Mouse (Mus musculus): Measurements from ENCODE around the gene Gm45140. TPM values are rescaled to one million over a fixed set of nuclear protein-coding genes. Genes with fewer than 3 reads are reported as not detected.

The Gm45140 gene
- polyA plus RNA-seq, 2 experiments = 2.7 to 9.1 TPM

DNA sequence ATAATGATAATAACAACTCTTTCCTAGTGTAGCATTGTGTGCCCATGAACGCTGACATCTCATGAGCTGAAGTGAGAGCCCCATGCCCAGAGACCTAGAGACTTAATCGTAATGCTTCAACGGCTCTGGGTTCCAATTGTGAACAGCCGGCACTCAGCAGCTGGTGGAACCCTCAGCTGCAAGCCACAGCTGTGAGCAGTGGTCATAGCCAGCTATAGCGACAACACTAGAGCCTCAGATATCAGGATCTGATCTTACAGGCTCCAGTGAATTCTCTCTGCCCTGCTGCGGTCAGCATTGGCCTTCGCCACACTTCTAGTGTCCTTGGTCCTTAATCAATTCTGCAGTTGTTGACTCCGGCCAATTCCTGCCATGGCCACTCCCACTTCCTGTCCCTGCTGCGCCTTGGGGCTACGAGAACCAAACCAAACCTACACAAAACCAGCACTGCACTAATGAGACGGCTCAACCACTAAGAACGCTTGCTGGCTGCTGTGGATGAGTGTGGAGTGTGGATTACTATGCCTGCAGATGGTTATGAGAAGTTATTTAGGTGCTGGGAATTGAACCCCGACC lies 40.6 kb upstream of the Gm45140 start:
- Histone ChIP-seq H3K36me3 (ENCODE audit: control insufficient read depth, insufficient read depth, low read length) (no peaks in the 10 kb centered on the region), H3K27ac (replicated peaks; ENCODE audit: low read depth, low read length) (no peak overlapping the region), H3K4me2 (replicated peaks; ENCODE audit: low read depth, low read length, severe bottlenecking) (no peak overlapping the region), H3K27me3 (ENCODE audit: control insufficient read depth, insufficient read depth, low read length) (no peaks in the 10 kb centered on the region), H3K9me3 (ENCODE audit: control insufficient read depth, low read length) (no peaks in the 10 kb centered on the region), H3K4me1 (ENCODE audit: control insufficient read depth, insufficient read depth, low read length) (no peaks in the 10 kb centered on the region), H3K4me3 (replicated peaks; ENCODE audit: low read length) (no peak overlapping the region), H3K9ac (ENCODE audit: low read depth, low read length, severe bottlenecking) (no peak overlapping the region)
- ATAC-seq (ENCODE audit: low FRiP score, low read depth) (no peak), DNase-seq (ENCODE audit: low spot score) (no peak)
- WGBS = 66% methylated on average over 13 of the region's 13 CpGs
- TF ChIP-seq POLR2A (IDR thresholded peaks at IDR 0.05; ENCODE audit: borderline replicate concordance, extremely low read depth, insufficient read depth, insufficient read length) = no peak

DNA sequence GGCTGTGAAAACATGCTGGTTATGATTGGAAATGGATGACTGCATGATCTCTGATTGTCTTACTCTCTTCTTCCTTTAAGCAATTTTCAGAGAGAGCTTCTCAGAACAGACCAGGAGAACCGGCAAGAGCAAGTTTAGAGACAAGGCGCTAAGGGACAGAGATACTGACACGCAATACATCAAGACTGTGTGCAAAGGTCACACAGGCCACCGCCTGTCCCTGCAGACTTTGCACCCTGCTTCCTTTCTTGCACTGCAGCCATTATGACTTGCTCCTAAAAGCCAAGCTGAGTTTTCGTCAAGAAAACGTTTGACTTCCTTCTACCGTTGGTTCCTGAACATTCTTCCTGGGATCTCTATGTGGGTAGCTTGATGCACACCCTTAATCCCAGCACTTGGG lies 40.0 kb upstream of the Gm45140 start:
- WGBS = 87% methylated on average over 7 of the region's 7 CpGs
- Histone ChIP-seq H3K27ac (replicated peaks; ENCODE audit: low read depth, low read length) (no peak overlapping the region), H3K4me3 (replicated peaks; ENCODE audit: low read length) (no peak overlapping the region)

DNA sequence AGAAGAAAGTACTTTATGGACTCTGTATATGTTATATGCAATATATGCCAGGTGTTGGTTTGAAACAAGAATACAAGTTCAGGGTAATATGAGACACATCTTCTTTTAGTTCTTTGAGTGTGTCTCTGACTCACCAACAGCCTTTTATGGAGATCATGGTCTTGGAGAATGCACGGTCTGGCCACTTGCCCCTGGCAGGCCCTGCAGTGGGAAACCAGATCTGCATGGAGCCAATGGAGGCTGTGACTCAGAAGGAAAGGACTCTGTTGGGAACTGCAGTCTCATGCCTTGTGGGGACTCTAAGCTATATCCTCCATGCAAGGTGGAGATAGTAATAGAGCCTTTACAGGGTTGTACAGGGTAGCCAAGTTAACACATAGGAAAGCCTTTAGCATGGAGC lies 39.5 kb upstream of the Gm45140 start:
- H3K4me1 ChIP-seq (ENCODE audit: control insufficient read depth, insufficient read depth, low read length) = no peaks in the 10 kb centered on the region

More for the DNA sequence above, 40.0 kb upstream of the Gm45140 start:
- DNase-seq (ENCODE audit: low spot score) = no peak
- no peaks in the 10 kb centered on the region for H3K27me3 ChIP-seq (ENCODE audit: control insufficient read depth, insufficient read depth, low read length)
- no peak overlapping the region for H3K4me2 ChIP-seq (replicated peaks; ENCODE audit: low read depth, low read length, severe bottlenecking)
- no peak for TF ChIP-seq POLR2A (IDR thresholded peaks at IDR 0.05; ENCODE audit: borderline replicate concordance, extremely low read depth, insufficient read depth, insufficient read length)
- no peaks in the 10 kb centered on the region for H3K36me3 ChIP-seq (ENCODE audit: control insufficient read depth, insufficient read depth, low read length)
- ATAC-seq (ENCODE audit: low FRiP score, low read depth) = no peak
- no peak overlapping the region for H3K9ac ChIP-seq (ENCODE audit: low read depth, low read length, severe bottlenecking)
- no peaks in the 10 kb centered on the region for H3K4me1 ChIP-seq (ENCODE audit: control insufficient read depth, insufficient read depth, low read length)
- no peaks in the 10 kb centered on the region for H3K9me3 ChIP-seq (ENCODE audit: control insufficient read depth, low read length)

DNA sequence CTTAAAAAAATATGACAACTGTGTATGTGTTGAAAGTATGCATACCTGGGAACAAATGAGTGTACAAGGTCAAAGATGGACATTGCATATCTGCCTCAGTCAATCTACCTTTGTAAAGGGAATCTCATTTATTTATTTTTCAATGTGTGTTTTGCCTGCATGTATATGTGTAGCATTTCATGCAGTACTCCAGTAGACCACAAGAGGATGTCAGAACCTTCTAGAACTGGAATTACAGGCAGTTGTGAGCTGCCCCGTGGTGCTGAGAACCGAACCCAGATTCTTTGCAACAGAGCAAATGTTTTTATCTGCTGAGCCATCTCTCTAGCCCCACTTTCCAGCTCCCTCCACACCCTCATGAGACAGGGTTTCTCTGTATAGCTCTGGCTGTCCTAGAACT lies 38.4 kb upstream of the Gm45140 start:
- no peak for TF ChIP-seq POLR2A (IDR thresholded peaks at IDR 0.05; ENCODE audit: borderline replicate concordance, extremely low read depth, insufficient read depth, insufficient read length)
- Histone ChIP-seq H3K9me3 (ENCODE audit: control insufficient read depth, low read length) (no peaks in the 10 kb centered on the region), H3K4me2 (replicated peaks; ENCODE audit: low read depth, low read length, severe bottlenecking) (no peak overlapping the region), H3K9ac (ENCODE audit: low read depth, low read length, severe bottlenecking) (no peak overlapping the region), H3K27me3 (ENCODE audit: control insufficient read depth, insufficient read depth, low read length) (no peaks in the 10 kb centered on the region), H3K36me3 (ENCODE audit: control insufficient read depth, insufficient read depth, low read length) (no peaks in the 10 kb centered on the region), H3K4me3 (replicated peaks; ENCODE audit: low read length) (no peak overlapping the region), H3K27ac (replicated peaks; ENCODE audit: low read depth, low read length) (no peak overlapping the region), H3K4me1 (ENCODE audit: control insufficient read depth, insufficient read depth, low read length) (no peaks in the 10 kb centered on the region)
- WGBS = 87% methylated on average over 2 of the region's 2 CpGs
- DNase-seq (ENCODE audit: low spot score) (no peak), ATAC-seq (ENCODE audit: low FRiP score, low read depth) (no peak)

More for the DNA sequence above, 39.5 kb upstream of the Gm45140 start:
- TF ChIP-seq POLR2A (IDR thresholded peaks at IDR 0.05; ENCODE audit: borderline replicate concordance, extremely low read depth, insufficient read depth, insufficient read length) = no peak
- DNase-seq (ENCODE audit: low spot score) = no peak
- H3K27ac ChIP-seq (replicated peaks; ENCODE audit: low read depth, low read length) = no peak overlapping the region
- no peak overlapping the region for H3K4me2 ChIP-seq (replicated peaks; ENCODE audit: low read depth, low read length, severe bottlenecking)
- no peak overlapping the region for H3K4me3 ChIP-seq (replicated peaks; ENCODE audit: low read length)
- ATAC-seq (ENCODE audit: low FRiP score, low read depth) = no peak
- 67% methylated on average over 1 of the region's 1 CpGs for WGBS
- no peaks in the 10 kb centered on the region for H3K36me3 ChIP-seq (ENCODE audit: control insufficient read depth, insufficient read depth, low read length)
- H3K9me3 ChIP-seq (ENCODE audit: control insufficient read depth, low read length) = no peaks in the 10 kb centered on the region
- H3K27me3 ChIP-seq (ENCODE audit: control insufficient read depth, insufficient read depth, low read length) = no peaks in the 10 kb centered on the region
- no peak overlapping the region for H3K9ac ChIP-seq (ENCODE audit: low read depth, low read length, severe bottlenecking)

DNA sequence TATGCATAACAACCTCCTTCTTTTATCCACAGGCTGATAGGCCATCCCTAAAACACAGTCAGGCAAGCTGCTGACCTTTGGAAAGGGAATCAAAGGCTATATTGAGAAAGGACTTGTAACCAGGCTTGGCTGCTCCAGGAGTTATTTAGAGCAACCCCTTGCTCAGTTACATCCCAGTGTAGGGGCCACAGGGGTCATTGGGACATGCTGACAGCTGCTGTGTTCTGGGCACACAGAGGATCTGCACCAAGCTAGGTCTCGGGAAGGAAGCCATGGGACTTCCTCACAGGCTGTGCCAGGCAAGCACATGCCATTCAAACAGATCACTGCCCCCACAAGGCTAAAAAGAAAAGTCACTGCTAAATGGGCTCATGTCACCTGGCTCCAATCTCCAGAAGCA lies 37.5 kb upstream of the Gm45140 start:
- ATAC-seq (ENCODE audit: low FRiP score, low read depth) = no peak
- Histone ChIP-seq H3K4me1 (ENCODE audit: control insufficient read depth, insufficient read depth, low read length) (no peaks in the 10 kb centered on the region), H3K4me2 (replicated peaks; ENCODE audit: low read depth, low read length, severe bottlenecking) (no peak overlapping the region), H3K9ac (ENCODE audit: low read depth, low read length, severe bottlenecking) (no peak overlapping the region), H3K36me3 (ENCODE audit: control insufficient read depth, insufficient read depth, low read length) (no peaks in the 10 kb centered on the region), H3K27ac (replicated peaks; ENCODE audit: low read depth, low read length) (no peak overlapping the region), H3K27me3 (ENCODE audit: control insufficient read depth, insufficient read depth, low read length) (no peaks in the 10 kb centered on the region), H3K4me3 (replicated peaks; ENCODE audit: low read length) (no peak overlapping the region), H3K9me3 (ENCODE audit: control insufficient read depth, low read length) (no peaks in the 10 kb centered on the region)
- 52% methylated on average over 1 of the region's 1 CpGs for WGBS
- no peak for TF ChIP-seq POLR2A (IDR thresholded peaks at IDR 0.05; ENCODE audit: borderline replicate concordance, extremely low read depth, insufficient read depth, insufficient read length)
- DNase-seq (ENCODE audit: low spot score) = no peak

DNA sequence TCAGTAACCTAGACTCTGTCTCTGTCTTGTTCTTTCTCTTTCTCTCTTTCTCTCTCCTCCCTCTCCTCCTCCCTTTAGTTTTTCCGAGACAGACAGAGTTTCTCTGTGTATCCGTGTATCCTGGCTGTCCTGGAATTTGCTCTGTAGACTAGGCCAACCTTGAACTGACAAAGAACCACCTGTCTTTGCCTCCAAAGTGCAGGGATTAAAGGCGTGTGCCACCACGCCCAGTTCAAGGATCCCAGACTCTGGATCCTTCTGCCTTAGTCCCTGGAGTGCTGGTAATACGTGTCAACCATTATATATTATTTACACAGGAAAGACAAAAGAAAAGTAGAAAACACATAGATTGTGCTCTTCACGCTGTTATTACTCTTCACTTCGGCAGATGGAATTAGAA lies 35.6 kb upstream of the Gm45140 start:
- Histone ChIP-seq H3K4me1 (ENCODE audit: control insufficient read depth, insufficient read depth, low read length) (no peaks in the 10 kb centered on the region), H3K9me3 (ENCODE audit: control insufficient read depth, low read length) (no peaks in the 10 kb centered on the region), H3K9ac (ENCODE audit: low read depth, low read length, severe bottlenecking) (no peak overlapping the region), H3K27ac (replicated peaks; ENCODE audit: low read depth, low read length) (no peak overlapping the region), H3K4me2 (replicated peaks; ENCODE audit: low read depth, low read length, severe bottlenecking) (no peak overlapping the region), H3K36me3 (ENCODE audit: control insufficient read depth, insufficient read depth, low read length) (no peaks in the 10 kb centered on the region), H3K27me3 (ENCODE audit: control insufficient read depth, insufficient read depth, low read length) (no peaks in the 10 kb centered on the region), H3K4me3 (replicated peaks; ENCODE audit: low read length) (no peak overlapping the region)
- no peak for TF ChIP-seq POLR2A (IDR thresholded peaks at IDR 0.05; ENCODE audit: borderline replicate concordance, extremely low read depth, insufficient read depth, insufficient read length)
- ATAC-seq (ENCODE audit: low FRiP score, low read depth) (no peak), DNase-seq (ENCODE audit: low spot score) (no peak)
- 82% methylated on average over 7 of the region's 7 CpGs for WGBS
